Mouse (Mus musculus) kidney, postnatal 10 days (tissue): Measurements from ENCODE around the gene Flnb.

Source experiments
- DNase-seq: peaks from one replicate; pipeline ENCODE4 v3.0.0; 2021; ENCODE audit warnings: mixed read lengths

Gene Flnb

GRCm38 (mm10) chr14:7863199-7863598, 45.4 kb downstream of the Flnb start:
- no peak for DNase-seq

GRCm38 (mm10) chr14:7863871-7864505, 46.2 kb downstream of the Flnb start:
- DNase-seq, result peak; percentile 37

GRCm38 (mm10) chr14:7864506-7864899, 46.7 kb downstream of the Flnb start:
- DNase-seq, result no peak

- DNase-seq, result no peak
Observed at GRCm38 (mm10) chr14:7867224-7867623, 49.5 kb downstream of the Flnb start.

GRCm38 (mm10) chr14:7867841-7868240, 50.1 kb downstream of the Flnb start:
- DNase-seq, result peak; percentile 43

- DNase-seq, result no peak
Observed at GRCm38 (mm10) chr14:7869796-7870195, 52.0 kb downstream of the Flnb start.

GRCm38 (mm10) chr14:7873552-7873951, 55.8 kb downstream of the Flnb start:
- DNase-seq, result peak; percentile 40

GRCm38 (mm10) chr14:7874495-7874894, 56.7 kb downstream of the Flnb start:
- DNase-seq, result no peak

- DNase-seq, result no peak
Observed at GRCm38 (mm10) chr14:7877957-7878356, 60.2 kb downstream of the Flnb start.

- no peak for DNase-seq
Observed at GRCm38 (mm10) chr14:7880389-7880788, 62.6 kb downstream of the Flnb start.

GRCm38 (mm10) chr14:7881533-7881932, 63.8 kb downstream of the Flnb start:
- DNase-seq, result no peak

GRCm38 (mm10) chr14:7882050-7882449, 64.3 kb downstream of the Flnb start:
- no peak for DNase-seq

- DNase-seq, result no peak
Observed at GRCm38 (mm10) chr14:7884158-7884557, 66.4 kb downstream of the Flnb start.

GRCm38 (mm10) chr14:7884841-7885240, 67.1 kb downstream of the Flnb start:
- DNase-seq, result no peak

GRCm38 (mm10) chr14:7885540-7885939, 67.8 kb downstream of the Flnb start:
- no peak for DNase-seq

- DNase-seq, result no peak
Observed at GRCm38 (mm10) chr14:7886008-7886407, 68.3 kb downstream of the Flnb start.

- no peak for DNase-seq
Observed at GRCm38 (mm10) chr14:7887171-7887570, 69.4 kb downstream of the Flnb start.

- no peak for DNase-seq
Observed at GRCm38 (mm10) chr14:7888294-7888693, 70.5 kb downstream of the Flnb start.

- DNase-seq, result peak; percentile 66
Observed at GRCm38 (mm10) chr14:7888811-7889651, 71.3 kb downstream of the Flnb start.

GRCm38 (mm10) chr14:7889834-7890233, 72.1 kb downstream of the Flnb start:
- DNase-seq, result no peak

GRCm38 (mm10) chr14:7891401-7891800, 73.6 kb downstream of the Flnb start:
- no peak for DNase-seq

GRCm38 (mm10) chr14:7896126-7896525, 78.4 kb downstream of the Flnb start:
- peak; percentile 49 for DNase-seq

GRCm38 (mm10) chr14:7896699-7897098, 78.9 kb downstream of the Flnb start:
- DNase-seq, result no peak

GRCm38 (mm10) chr14:7899986-7900385, 82.2 kb downstream of the Flnb start:
- peak; percentile 38 for DNase-seq
